Mouse (Mus musculus): ENCODE measurements around the gene Lyrm9. TPM values are rescaled to one million over a fixed set of nuclear protein-coding genes. Genes with fewer than 3 reads are reported as not detected.
"Not testable (repeated sequence)": the region's sequence is repeated elsewhere in the genome, so short reads cannot be mapped to it uniquely, and the experiment has no call there.

Gene Lyrm9
- polyA plus RNA-seq, 1 experiment: 21.2 TPM

- TF ChIP-seq POLR2A (IDR thresholded peaks at IDR 0.05; ENCODE audit: insufficient read depth, low read length) (no peak), CTCF (IDR thresholded peaks at IDR 0.05; ENCODE audit: low read depth, low read length) (no peak), EP300 (IDR thresholded peaks at IDR 0.05; ENCODE audit: insufficient read depth, low read depth, low read length) (no peak)
- H3K27me3 ChIP-seq (ENCODE audit: control insufficient read depth, insufficient read depth, low read length, poor library complexity, severe bottlenecking): no peaks in the 10 kb centered on the region; the same call in 1 of the 2 replicates
- H3K36me3 ChIP-seq (ENCODE audit: control insufficient read depth, insufficient read depth, low read length, poor library complexity, severe bottlenecking): no peaks in the 10 kb centered on the region
- H3K9me3 ChIP-seq (replicated peaks; ENCODE audit: control insufficient read depth, insufficient read depth, low read length, poor library complexity, severe bottlenecking): no peaks in the 10 kb centered on the region
- H3K4me1 ChIP-seq (ENCODE audit: control insufficient read depth, insufficient read depth, low read length): no peaks in the 10 kb centered on the region
- no peak overlapping the region for H3K4me3 ChIP-seq (ENCODE audit: low read depth, low read length)
- no peak overlapping the region for H3K27ac ChIP-seq (ENCODE audit: insufficient read depth, low read length)
- no peak overlapping the region for H3K9ac ChIP-seq (ENCODE audit: low read depth, poor library complexity, severe bottlenecking)
These were observed 37.5 kb downstream of the Lyrm9 start for GRCm38 (mm10) chr11:78863898-78864297.

- H3K27ac ChIP-seq (ENCODE audit: insufficient read depth, low read length): no peak overlapping the region
- no peaks in the 10 kb centered on the region for H3K4me1 ChIP-seq (ENCODE audit: control insufficient read depth, insufficient read depth, low read length)
- H3K27me3 ChIP-seq (ENCODE audit: control insufficient read depth, insufficient read depth, low read length, poor library complexity, severe bottlenecking): no peaks in the 10 kb centered on the region; the same call in 1 of the 2 replicates
- no peak overlapping the region for H3K9ac ChIP-seq (ENCODE audit: low read depth, poor library complexity, severe bottlenecking)
- no peaks in the 10 kb centered on the region for H3K36me3 ChIP-seq (ENCODE audit: control insufficient read depth, insufficient read depth, low read length, poor library complexity, severe bottlenecking)
- TF ChIP-seq POLR2A (IDR thresholded peaks at IDR 0.05; ENCODE audit: insufficient read depth, low read length) (no peak), EP300 (IDR thresholded peaks at IDR 0.05; ENCODE audit: insufficient read depth, low read depth, low read length) (no peak), CTCF (IDR thresholded peaks at IDR 0.05; ENCODE audit: low read depth, low read length) (no peak)
- no peaks in the 10 kb centered on the region for H3K9me3 ChIP-seq (replicated peaks; ENCODE audit: control insufficient read depth, insufficient read depth, low read length, poor library complexity, severe bottlenecking)
- no peak overlapping the region for H3K4me3 ChIP-seq (ENCODE audit: low read depth, low read length)
These were observed 38.3 kb downstream of the Lyrm9 start for GRCm38 (mm10) chr11:78864567-78865278.

GRCm38 (mm10) chr11:78865314-78865713 is 38.9 kb downstream of the Lyrm9 start:
- Histone ChIP-seq H3K27me3 (ENCODE audit: control insufficient read depth, insufficient read depth, low read length, poor library complexity, severe bottlenecking) (no peaks in the 10 kb centered on the region; the same call in 1 of the 2 replicates), H3K9ac (ENCODE audit: low read depth, poor library complexity, severe bottlenecking) (no peak overlapping the region), H3K36me3 (ENCODE audit: control insufficient read depth, insufficient read depth, low read length, poor library complexity, severe bottlenecking) (no peaks in the 10 kb centered on the region), H3K4me3 (ENCODE audit: low read depth, low read length) (no peak overlapping the region), H3K4me1 (ENCODE audit: control insufficient read depth, insufficient read depth, low read length) (no peaks in the 10 kb centered on the region), H3K9me3 (replicated peaks; ENCODE audit: control insufficient read depth, insufficient read depth, low read length, poor library complexity, severe bottlenecking) (no peaks in the 10 kb centered on the region), H3K27ac (ENCODE audit: insufficient read depth, low read length) (no peak overlapping the region)
- no peak for TF ChIP-seq EP300 (IDR thresholded peaks at IDR 0.05; ENCODE audit: insufficient read depth, low read depth, low read length)
- no peak for TF ChIP-seq POLR2A (IDR thresholded peaks at IDR 0.05; ENCODE audit: insufficient read depth, low read length)
- TF ChIP-seq CTCF (IDR thresholded peaks at IDR 0.05; ENCODE audit: low read depth, low read length): no peak

DNA sequence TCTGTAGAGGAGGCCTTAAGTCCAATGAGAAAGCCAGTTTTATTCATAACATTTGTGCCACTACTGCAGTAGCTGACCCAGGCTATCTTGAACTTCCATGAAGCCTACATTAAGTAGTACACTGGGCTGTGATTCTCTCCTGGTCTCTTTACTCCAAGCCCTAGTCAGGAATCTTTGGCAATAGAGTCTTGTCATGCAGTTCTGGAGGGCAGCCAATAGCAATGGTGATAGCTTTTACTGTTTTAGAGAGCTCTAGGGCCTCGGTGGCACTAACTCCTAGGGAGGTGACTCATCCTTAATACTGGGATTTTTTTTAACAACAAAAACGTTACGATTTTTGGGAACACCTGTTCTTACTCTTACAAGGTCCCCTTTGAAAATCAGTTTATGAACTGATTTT is 40.1 kb downstream of the Lyrm9 start:
- H3K4me1 ChIP-seq (ENCODE audit: control insufficient read depth, insufficient read depth, low read length): no peaks in the 10 kb centered on the region
- H3K27me3 ChIP-seq (ENCODE audit: control insufficient read depth, insufficient read depth, low read length, poor library complexity, severe bottlenecking): no peaks in the 10 kb centered on the region; the same call in 1 of the 2 replicates
- H3K9ac ChIP-seq (ENCODE audit: low read depth, poor library complexity, severe bottlenecking): no peak overlapping the region
- H3K27ac ChIP-seq (ENCODE audit: insufficient read depth, low read length): no peak overlapping the region
- H3K36me3 ChIP-seq (ENCODE audit: control insufficient read depth, insufficient read depth, low read length, poor library complexity, severe bottlenecking): no peaks in the 10 kb centered on the region
- H3K4me3 ChIP-seq (ENCODE audit: low read depth, low read length): no peak overlapping the region
- no peaks in the 10 kb centered on the region for H3K9me3 ChIP-seq (replicated peaks; ENCODE audit: control insufficient read depth, insufficient read depth, low read length, poor library complexity, severe bottlenecking)
- TF ChIP-seq EP300 (IDR thresholded peaks at IDR 0.05; ENCODE audit: insufficient read depth, low read depth, low read length): no peak
- no peak for TF ChIP-seq CTCF (IDR thresholded peaks at IDR 0.05; ENCODE audit: low read depth, low read length)
- TF ChIP-seq POLR2A (IDR thresholded peaks at IDR 0.05; ENCODE audit: insufficient read depth, low read length): no peak

- H3K4me3 ChIP-seq (ENCODE audit: low read depth, low read length): no peak overlapping the region
- H3K27ac ChIP-seq (ENCODE audit: insufficient read depth, low read length): no peak overlapping the region
- no peaks in the 10 kb centered on the region for H3K4me1 ChIP-seq (ENCODE audit: control insufficient read depth, insufficient read depth, low read length)
- H3K9ac ChIP-seq (ENCODE audit: low read depth, poor library complexity, severe bottlenecking): no peak overlapping the region
- TF ChIP-seq EP300 (IDR thresholded peaks at IDR 0.05; ENCODE audit: insufficient read depth, low read depth, low read length) (no peak), POLR2A (IDR thresholded peaks at IDR 0.05; ENCODE audit: insufficient read depth, low read length) (no peak)
- no peaks in the 10 kb centered on the region for H3K9me3 ChIP-seq (replicated peaks; ENCODE audit: control insufficient read depth, insufficient read depth, low read length, poor library complexity, severe bottlenecking)
- H3K27me3 ChIP-seq (ENCODE audit: control insufficient read depth, insufficient read depth, low read length, poor library complexity, severe bottlenecking): no peaks in the 10 kb centered on the region; the same call in 1 of the 2 replicates
- H3K36me3 ChIP-seq (ENCODE audit: control insufficient read depth, insufficient read depth, low read length, poor library complexity, severe bottlenecking): no peaks in the 10 kb centered on the region
These were observed 41.3 kb downstream of the Lyrm9 start for GRCm38 (mm10) chr11:78867696-78868095.

DNA sequence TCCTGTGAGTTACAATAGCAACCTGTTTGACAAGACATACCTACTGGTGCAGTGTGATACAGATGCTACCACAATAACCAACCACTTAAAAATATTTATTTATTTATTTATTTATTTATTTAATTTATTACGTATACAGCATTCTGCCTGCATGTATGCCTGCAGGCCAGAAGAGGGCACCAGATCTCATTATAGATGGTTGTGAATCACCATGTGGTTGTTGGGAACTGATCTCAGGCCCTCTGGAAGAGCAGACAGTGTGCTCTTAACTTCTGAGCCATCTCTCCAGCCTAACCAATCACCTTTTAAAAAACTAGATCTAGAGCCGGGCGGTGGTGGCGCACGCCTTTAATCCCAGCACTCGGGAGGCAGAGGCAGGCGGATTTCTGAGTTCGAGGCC is 42.8 kb downstream of the Lyrm9 start:
- not testable (repeated sequence) for H3K9me3 ChIP-seq (replicated peaks; ENCODE audit: control insufficient read depth, insufficient read depth, low read length, poor library complexity, severe bottlenecking); H3K27me3 ChIP-seq (ENCODE audit: control insufficient read depth, insufficient read depth, low read length, poor library complexity, severe bottlenecking); H3K4me3 ChIP-seq (ENCODE audit: low read depth, low read length); H3K9ac ChIP-seq (ENCODE audit: low read depth, poor library complexity, severe bottlenecking); H3K4me1 ChIP-seq (ENCODE audit: control insufficient read depth, insufficient read depth, low read length); H3K36me3 ChIP-seq (ENCODE audit: control insufficient read depth, insufficient read depth, low read length, poor library complexity, severe bottlenecking); H3K27ac ChIP-seq (ENCODE audit: insufficient read depth, low read length)
